Mouse (Mus musculus) left cerebral cortex, adult 18-20 months (tissue): ENCODE data around the gene Gpr162. TPM values are rescaled to one million over a fixed set of nuclear protein-coding genes. Genes with fewer than 3 reads are reported as not detected.
"Not testable (repeated sequence)": the region's sequence is repeated elsewhere in the genome, so short reads cannot be mapped to it uniquely, and the experiment has no call there.

ENCODE experiments used
- DNase-seq, 2 experiments: peaks; one replicate each; pipeline ENCODE4 v3.0.0; 2021 to 2022; ENCODE audit warnings: low spot score in 2 of 2, mixed read lengths in 1 of 2
- total RNA-seq, 2 experiments: library from RNA; stranded (reverse); gene quantifications; 2 replicates each; pipeline ENCODE4 v1.2.3; 2021

Gpr162 gene
- total RNA-seq, 2 experiments from 2014 or later = 212 to 232 TPM

DNA sequence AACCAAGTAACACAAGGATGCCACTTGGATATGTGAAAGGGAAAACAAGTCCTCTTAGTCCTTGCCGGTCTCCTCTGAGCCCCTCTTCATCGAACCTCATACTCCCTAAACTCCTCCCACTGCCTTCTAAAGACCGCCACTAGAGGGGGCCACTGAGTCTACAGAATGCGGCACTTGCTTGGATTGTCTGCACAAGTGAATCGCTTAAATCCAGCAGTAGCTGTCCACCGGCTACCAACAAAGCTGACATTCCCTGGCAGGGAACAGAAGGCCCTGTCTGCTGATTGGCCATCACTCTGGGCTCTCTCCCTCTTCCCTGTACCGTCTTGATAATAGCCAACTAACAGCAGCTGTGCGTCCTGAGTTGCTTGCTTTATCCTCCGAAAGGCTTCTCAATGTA lies 16.5 kb downstream of the Gpr162 start:
- peak; percentile 93 to 96 for DNase-seq

DNA sequence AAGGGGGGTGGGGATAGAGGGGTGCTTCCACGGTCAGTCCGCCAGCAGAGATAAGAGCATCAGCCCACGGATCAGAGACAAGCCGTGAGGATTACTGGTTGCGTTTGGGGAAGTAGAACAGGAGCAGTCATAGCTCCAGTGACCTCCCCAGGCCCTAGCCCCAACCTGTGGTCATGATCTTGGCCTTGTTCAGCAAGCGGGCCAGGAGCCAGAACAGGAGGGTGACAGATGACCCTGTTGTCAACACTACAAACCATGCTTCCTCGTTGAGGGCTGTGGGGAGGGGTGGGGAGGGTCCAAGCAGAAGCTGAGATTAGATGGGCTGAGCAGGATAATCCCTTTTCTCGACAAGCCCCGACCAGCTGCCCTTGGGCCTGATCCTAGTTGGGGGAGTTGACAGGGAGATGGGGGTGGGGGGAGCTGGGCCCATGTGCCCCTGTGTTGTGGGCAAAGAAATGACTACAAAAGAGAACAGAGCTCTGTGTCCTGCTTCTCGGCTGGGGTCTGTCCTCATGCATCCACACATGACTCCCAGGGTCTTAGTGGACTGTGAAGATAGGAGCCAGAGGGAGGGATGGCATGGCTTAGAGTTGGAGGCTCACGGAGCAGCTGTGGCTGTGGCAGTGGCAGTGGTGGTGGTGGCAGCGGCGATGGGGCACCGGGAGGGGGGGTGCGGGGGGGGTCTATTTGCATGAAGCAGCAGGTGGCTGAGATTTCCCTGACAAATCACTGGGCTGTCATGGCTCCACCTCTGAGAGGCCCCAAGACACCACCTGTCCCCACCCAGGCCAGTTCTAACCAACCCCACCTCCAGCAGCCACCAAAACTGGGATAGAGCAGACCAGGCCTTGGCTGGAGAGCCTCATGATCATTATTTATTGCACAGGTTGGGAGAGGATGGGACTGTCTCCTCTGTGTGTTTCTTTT lies 23.3 kb downstream of the Gpr162 start, which contains the start of gene Gnb3:
Gene Gnb3 (minus strand): TSS at position 35 of the 927 bp plus-strand sequence.
- no peak for DNase-seq

DNA sequence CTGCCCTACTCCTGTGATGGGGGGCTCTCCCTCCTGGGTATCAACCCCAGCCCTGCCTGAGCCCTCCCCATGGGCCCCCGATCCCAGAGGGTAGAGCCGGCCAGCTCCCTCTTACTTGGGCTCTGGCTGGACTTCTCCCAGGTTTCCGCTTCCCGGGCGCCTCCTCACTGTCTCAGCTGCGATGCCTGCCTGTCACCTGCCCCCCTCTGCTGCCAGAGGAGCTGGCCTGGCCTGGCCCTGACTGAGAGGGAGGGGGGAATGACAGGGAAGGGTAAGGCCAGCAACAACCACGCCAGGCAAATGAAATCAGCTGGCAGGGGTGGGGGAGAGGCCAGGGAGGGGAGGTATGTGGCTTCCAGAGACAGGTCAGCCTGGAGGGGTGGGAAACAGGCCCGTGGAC lies 24.0 kb downstream of the Gpr162 start:
- no peak for DNase-seq

DNA sequence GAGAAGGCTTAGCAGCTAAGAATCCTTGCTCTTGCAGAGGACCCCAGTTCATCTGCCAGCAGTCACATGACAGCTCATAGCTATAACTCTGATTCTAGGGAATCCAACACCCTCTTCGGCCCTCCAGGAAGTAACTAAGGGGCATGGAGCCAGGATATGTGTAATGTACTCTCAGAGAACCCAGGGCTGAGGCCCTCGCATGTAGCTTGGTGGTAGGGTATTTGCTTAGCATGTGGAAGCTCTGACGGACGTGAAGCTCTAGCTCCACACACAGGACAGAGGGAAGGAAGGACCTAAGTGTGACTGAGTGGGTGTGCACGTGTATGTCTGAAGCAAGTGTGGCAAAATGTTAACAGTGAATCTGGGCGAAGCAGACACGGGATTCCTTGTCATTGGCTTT lies 27.4 kb downstream of the Gpr162 start:
- no peak for DNase-seq

- no peak for DNase-seq
Measured at GRCm38 (mm10) chr6:124835531-124835930, 28.3 kb downstream of the Gpr162 start.

GRCm38 (mm10) chr6:124834512-124835081 lies 29.2 kb downstream of the Gpr162 start:
- DNase-seq = no peak

DNA sequence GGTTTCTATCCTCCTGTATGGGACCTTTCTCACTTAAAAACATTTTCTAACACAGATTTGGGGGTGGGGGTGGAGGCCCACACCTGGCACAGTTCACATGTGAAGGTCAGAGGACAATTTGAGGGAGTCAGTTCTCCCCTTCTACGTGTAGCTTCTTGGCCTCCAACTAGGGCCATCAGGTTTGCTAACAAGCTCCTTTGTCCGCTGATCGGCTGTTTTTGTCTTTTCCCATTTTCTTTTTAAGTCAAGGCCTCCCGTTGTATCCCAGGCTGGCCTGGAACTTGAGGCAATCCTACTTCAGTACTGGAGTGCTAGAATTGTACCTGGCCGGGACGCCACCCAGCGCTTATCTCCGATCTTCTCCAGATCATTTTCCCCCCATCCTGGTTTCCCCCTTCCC lies 32.1 kb downstream of the Gpr162 start:
- no peak for DNase-seq

DNA sequence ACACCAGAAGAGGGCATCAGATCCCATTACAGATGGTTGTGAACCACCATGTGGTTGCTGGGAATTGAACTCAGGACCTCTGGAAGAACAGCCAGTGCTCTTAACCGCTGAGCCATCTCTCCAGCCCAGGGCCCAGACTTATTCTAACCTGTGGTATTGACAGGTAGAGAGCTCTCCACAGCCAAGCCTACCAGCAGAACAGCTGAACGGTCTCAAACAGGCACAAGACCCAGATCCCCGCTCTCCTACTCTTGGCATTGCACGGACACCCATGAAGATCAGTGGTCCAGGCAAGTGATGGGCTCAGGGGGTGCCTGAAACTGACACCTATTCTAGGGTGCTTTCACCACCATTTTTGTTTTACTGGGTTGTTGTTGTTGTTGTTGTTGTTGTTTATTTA lies 32.6 kb downstream of the Gpr162 start:
- DNase-seq = not testable (repeated sequence)

DNA sequence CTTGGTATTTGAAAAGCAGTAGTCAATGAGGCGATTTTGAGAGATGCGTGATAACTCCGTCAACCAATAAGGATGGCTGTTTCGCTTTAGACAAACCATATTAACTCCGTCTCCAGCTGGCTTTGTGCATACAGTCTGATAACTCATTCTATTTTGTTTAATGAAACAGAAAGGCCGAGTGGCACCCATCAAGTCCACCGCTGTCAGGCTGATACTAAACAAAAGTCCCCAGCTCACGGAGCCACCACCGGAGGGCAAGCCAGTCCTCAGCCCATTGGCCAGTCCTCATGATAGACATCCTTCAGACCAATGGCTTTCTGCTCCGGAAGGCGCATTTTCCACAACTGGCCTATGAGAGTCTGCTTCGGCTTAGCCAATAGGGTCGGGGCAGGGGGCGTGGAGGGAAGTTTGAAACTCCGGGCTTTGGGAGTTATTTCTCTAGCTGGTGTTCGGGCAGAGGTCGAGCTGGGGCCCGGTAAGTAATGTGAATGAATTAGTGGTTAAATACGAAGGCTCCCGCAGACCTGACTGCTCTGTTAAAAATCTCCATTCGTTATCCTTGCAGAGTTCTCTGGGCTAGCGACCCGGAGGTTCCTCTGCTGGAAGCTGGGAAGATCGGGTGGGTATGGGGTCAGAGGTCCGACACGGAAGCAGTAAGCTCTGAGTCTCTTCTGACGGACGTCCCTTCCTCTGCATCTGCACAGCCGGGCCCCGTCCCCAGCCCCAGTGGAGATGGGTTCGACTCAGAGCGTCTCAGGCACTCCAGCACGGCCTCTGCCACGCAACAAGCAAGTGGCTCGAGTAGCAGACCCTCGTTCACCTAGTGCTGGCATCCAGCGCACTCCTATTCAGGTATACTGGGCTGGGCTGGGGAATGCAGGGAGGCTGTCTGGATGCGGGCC lies 33.7 kb downstream of the Gpr162 start:
- peak; percentile 87 to 90 for DNase-seq

DNA sequence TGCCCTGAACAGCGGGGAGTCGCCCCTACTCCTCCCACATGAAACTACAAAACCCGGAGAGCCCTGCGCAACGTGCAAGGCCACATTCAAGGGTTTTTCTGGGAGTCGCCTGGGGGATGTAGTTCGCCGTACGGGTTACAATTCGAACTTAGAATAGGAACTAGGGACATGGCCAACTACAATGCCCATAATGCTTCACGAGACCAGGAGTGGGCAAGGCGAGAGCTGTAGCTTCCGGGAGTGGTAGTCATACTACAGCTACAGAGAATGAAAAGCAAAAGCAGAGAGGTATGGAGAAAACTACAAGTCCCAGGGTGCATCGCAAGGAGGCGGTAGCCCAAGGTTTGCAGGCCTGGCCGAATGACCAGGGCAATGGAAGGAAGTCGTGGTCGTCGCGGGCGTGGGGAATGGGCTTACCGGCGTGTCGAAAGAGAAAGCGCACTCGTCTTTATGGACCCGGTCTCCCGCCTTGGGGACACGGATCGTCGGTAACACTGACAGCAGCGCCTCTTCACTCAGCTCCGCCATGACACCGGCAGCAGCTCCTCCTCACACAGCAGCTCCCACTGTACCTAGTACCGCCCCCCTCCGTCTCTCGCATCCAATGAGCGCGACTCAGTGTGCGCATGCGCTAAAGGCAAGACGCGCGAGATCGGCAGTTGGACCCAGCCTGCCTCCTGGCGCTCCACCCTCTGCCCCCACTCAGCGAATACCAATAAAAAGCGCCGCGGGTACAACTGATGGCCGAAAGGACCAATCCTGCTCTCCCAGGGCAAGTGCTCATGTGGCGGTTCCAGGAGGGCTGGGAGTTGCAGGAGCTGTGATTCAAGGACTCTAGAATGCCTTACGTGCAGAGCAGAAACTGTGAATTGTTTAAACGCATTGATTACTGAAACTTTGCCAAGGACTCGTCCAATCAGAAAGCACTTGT lies 34.6 kb downstream of the Gpr162 start, which contains the start of the genes Usp5 and Cdca3:
Gene Usp5 (minus strand): TSS at position 617 of the 931 bp plus-strand sequence.
Gene Cdca3 (plus strand): TSS at position 680 of the 931 bp plus-strand sequence.
- peak; percentile 95 to 99 for DNase-seq

- DNase-seq = no peak
Measured at GRCm38 (mm10) chr6:124828101-124828592, 35.6 kb downstream of the Gpr162 start.

GRCm38 (mm10) chr6:124822049-124822448 lies 41.7 kb downstream of the Gpr162 start:
- DNase-seq = no peak

DNA sequence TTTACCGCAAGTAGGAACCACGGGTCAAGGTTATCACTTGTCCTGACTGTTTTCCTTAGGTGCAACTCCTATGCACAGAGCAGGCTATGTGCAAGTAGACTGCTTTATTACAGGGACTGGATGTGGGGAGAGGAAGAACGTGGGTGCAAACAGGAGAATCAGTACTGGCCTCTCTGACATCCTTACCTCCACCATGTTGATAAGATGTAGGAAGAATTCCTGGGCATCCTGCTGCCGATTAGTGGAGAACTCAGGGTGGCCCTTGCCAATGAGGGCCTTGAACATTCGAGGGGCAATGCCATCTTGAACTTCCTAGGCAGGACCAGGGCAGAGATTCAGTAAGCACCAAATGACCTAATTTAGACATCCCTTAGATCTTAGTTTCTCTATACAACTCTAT lies 42.9 kb downstream of the Gpr162 start:
- DNase-seq = no peak

- DNase-seq = peak in 1 of 2 experiments; percentile 44
Measured at GRCm38 (mm10) chr6:124817971-124818370, 45.8 kb downstream of the Gpr162 start.

DNA sequence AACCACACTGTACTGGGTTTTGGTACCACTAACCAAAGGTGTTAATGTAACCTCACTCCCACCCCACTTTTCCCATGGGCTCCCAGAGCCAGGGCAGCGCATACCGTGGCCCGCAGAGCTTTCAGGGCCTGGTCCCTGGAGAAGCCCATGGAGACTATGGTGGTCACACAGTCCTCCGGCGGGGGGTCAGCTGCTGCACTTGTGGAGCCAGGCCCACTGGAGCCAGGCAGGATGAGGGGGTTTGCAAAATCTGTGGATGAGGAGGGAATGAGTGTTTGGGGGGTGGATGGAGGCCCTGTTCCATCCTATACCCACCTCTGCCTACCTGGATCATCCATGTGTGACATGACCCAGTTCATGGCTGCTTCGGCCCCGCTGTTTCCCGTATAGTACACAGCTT lies 46.2 kb downstream of the Gpr162 start:
- no peak for DNase-seq

GRCm38 (mm10) chr6:124817125-124817524 lies 46.7 kb downstream of the Gpr162 start:
- DNase-seq = no peak

DNA sequence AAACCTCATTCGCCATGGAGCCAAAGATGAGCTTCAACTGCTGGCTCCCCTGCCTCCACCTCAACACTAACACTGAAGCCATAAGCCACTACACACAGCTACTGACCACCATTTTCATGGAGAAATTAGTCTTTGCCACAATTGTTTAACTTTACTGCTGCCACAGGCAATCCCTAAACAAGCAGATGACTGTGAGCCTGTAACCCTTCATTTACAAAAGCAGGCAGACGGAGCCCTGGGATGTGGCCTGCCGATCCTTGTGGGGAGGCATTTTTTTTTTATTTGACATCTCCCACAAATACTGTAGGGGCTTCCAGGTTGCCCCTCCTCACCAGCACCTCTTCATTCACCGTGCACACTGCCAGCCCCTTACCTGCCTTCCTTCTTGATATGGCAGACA lies 47.2 kb downstream of the Gpr162 start:
- no peak for DNase-seq

DNA sequence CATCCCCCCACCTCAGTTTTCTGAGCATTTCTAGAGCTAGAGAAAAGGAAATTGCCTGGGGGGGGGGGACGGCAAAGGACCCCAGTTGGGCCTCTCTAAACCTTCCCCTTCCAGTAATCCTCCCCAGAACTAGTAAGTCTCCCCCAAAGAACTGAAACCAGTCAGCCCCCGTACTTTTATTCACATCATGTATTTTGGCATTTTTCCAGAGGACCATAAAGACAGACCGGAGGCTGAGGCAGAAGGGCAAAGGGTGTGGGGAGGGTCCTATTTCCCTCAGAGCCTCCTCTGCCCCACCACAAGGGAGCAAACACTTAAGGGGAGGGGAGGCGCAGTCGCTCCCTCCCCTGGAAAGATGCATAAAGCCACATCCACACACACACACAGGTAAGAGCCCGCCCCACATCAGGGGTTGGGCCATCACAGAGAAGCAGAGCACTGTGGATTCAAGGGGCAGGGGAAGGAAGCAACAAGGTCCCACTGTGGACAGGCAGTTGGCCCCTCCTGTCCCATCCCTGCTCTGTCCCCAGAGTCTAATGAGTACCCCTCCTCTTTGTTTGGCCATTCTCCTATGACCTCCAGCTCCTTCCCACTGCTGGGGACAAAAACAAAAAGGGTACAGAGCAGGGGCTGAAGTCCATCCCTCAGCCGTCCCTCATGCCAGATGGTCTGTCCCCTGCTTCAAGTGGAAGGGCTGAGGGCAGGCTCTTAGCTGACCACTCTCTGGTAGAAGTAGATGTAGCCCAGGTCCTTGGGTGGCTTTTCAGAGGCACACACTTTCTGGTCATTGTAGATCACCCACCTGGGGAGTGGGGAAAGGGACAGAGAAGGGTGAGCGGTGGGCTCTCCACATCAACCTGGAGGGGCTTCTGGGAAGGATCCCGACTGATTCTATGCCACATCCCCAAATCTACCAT lies 48.7 kb downstream of the Gpr162 start:
- no peak for DNase-seq

- no peak for DNase-seq
Measured at GRCm38 (mm10) chr6:124814448-124814847, 49.3 kb downstream of the Gpr162 start.
